Mouse (Mus musculus) limb, embryonic 12.5 days (tissue): ENCODE data around the gene Zfp335. TPM values are rescaled to one million over a fixed set of nuclear protein-coding genes. Genes with fewer than 3 reads are reported as not detected.
A peak's percentile ranks its signal among the peaks of the same experiment; 100 is the strongest.

Experiments
- ATAC-seq: fragments of 200-750 bp; cut with Nextera tagmentation; 2 replicates; pipeline ENCODE4 v1.8.0; 2017; ENCODE audit warnings: low read depth, moderate TSS enrichment; ENCODE audit not compliant: insufficient number of reproducible peaks, insufficient read depth, low FRiP score, low TSS enrichment
- H3K27ac ChIP-seq: fragments of 300-500 bp; sonication (generic); 2 replicates; pipeline ENCODE4 v1.5.1; 2016; ENCODE audit warnings: mild to moderate bottlenecking, moderate library complexity
- H3K27me3 ChIP-seq: fragments of 300-500 bp; sonication (generic); 2 replicates; pipeline ENCODE4 v1.6.1; 2016; ENCODE audit warnings: mild to moderate bottlenecking, moderate library complexity
- H3K36me3 ChIP-seq: fragments of 300-500 bp; sonication (generic); 2 replicates; pipeline ENCODE4 v1.6.1; 2016; ENCODE audit warnings: mild to moderate bottlenecking, moderate library complexity
- H3K4me1 ChIP-seq: fragments of 300-500 bp; sonication (generic); replicated peaks from 2 replicates; pipeline ENCODE4 v1.6.1; 2016
- H3K4me2 ChIP-seq: fragments of 300-500 bp; sonication (generic); 2 replicates; pipeline ENCODE4 v1.6.1; 2016; ENCODE audit warnings: mild to moderate bottlenecking, moderate library complexity
- H3K4me3 ChIP-seq: fragments of 300-500 bp; sonication (generic); replicated peaks from 2 replicates; pipeline ENCODE4 v1.5.1; 2016; ENCODE audit warnings: mild to moderate bottlenecking
- H3K9ac ChIP-seq: fragments of 300-500 bp; sonication (generic); replicated peaks from 2 replicates; pipeline ENCODE4 v1.6.1; 2016; ENCODE audit warnings: mild to moderate bottlenecking, moderate library complexity
- H3K9me3 ChIP-seq: fragments of 300-500 bp; sonication (generic); 2 replicates; pipeline ENCODE4 v1.6.1; 2016; ENCODE audit warnings: mild to moderate bottlenecking, moderate library complexity
- WGBS: fragments of 180-500 bp; shearing (Covaris S2); methylation state at CpG from one replicate; pipeline ENCODE4 v1.1.7; 2016; 5-methylcytosine and 5-hydroxymethylcytosine counted together
- polyA plus RNA-seq: library from polyadenylated mRNA; unstranded; fragments of >200 nt; fragmentation: Nextera tagmentation; extraction: Ambion mirVana; gene quantifications from 2 replicates; pipeline ENCODE4 v1.2.1, GENCODE M21; 2016

Zfp335 gene
- polyA plus RNA-seq, 1 experiment from 2014 or later: 14.4 TPM

DNA sequence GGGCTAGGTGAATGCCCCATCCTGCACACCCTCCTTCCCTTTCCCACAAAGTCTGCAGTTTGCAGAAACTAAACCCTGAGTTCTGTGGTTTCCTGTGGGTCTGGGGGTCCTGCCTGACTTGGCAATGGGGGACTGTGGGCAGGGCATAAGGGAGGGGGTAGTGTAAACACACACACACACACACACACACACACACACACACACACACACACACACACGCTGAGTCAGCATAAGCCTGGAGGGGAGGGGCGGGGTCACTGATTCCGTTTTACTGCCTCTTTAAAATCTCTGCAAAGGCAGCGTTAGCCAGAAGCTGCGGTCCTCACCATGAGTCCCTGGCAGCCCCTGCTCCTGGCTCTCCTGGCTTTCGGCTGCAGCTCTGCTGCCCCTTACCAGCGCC is 36.4 kb upstream of the Zfp335 start:
- H3K27me3 ChIP-seq: peaks cover 74% of the 10 kb centered on the region
- H3K4me1 ChIP-seq: peaks cover 28% of the 10 kb centered on the region
- no peak overlapping the region for H3K27ac ChIP-seq
- peak; percentile 32; the same call in 1 of the 2 replicates for ATAC-seq
- H3K4me3 ChIP-seq: peak overlapping the region; percentile 19; the same call in 1 of the 2 replicates
- H3K4me2 ChIP-seq: peak overlapping the region; percentile 47
- 0 out of 2 replicates have a peak overlapping the region, but pooled peaks have one; percentile 34 for H3K9ac ChIP-seq
- H3K9me3 ChIP-seq: peaks cover 4% of the 10 kb centered on the region; the same call in 1 of the 2 replicates
- H3K36me3 ChIP-seq: no peaks in the 10 kb centered on the region
- WGBS: 4% methylated on average over 6 of the region's 7 CpGs

DNA sequence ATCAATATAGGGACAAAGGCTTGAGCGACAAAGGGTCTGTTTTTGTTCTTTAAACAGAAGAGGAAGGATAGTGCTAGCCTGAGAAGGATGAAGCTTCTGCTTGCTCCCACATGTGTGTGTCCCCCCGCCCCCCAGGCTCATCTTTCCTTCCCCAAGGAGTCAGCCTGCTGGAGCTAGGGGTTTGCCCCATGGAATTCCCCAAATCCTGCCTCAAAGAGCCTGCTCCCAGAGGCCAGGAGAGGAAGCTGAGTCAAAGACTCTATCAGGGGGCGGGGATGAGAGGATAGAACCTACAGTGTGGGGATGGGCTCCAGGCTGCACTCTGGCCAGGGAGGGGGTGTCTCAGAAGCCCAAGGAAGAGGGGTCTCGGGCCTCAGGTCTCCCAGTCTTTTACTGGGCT is 35.9 kb upstream of the Zfp335 start:
- no peak overlapping the region for H3K27ac ChIP-seq
- H3K9ac ChIP-seq: no peak overlapping the region
- ATAC-seq: no peak
- WGBS: 39% methylated on average over 4 of the region's 4 CpGs
- peaks cover 32% of the 10 kb centered on the region for H3K4me1 ChIP-seq
- peaks cover 70% of the 10 kb centered on the region for H3K27me3 ChIP-seq
- peaks cover 4% of the 10 kb centered on the region; the same call in 1 of the 2 replicates for H3K9me3 ChIP-seq
- no peak overlapping the region for H3K4me3 ChIP-seq
- H3K4me2 ChIP-seq: no peak overlapping the region
- H3K36me3 ChIP-seq: no peaks in the 10 kb centered on the region

DNA sequence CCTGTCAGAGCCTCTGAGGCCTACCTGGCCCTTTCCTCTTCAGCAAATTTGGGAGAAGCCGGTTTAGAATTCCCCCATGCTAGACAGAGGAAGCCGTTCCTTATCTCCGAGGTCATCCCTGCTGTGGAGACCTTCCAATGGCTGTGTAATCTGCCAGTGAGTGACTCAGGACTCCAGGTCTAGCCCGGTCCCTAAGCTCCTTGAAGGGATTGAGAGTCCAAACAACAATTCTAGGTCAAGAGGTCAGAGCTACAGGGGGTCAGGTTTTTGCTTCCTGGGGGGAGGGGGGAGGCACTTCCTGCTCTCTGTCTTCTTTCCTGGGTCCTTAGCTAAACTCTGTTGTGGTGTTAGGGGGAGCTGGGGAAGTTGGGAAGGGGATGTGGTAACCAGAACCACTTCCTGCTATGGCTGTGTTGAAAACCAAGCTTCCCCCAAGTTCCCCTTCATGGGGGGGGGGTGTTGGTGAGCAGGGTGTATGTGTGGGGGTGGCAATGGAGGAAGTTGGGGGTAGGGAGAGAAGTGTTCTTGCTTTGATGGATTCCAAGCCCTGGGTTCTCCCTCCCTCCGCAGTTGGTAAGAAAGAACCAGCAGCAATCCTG is 31.2 kb upstream of the Zfp335 start:
- peaks cover 48% of the 10 kb centered on the region for H3K4me1 ChIP-seq

DNA sequence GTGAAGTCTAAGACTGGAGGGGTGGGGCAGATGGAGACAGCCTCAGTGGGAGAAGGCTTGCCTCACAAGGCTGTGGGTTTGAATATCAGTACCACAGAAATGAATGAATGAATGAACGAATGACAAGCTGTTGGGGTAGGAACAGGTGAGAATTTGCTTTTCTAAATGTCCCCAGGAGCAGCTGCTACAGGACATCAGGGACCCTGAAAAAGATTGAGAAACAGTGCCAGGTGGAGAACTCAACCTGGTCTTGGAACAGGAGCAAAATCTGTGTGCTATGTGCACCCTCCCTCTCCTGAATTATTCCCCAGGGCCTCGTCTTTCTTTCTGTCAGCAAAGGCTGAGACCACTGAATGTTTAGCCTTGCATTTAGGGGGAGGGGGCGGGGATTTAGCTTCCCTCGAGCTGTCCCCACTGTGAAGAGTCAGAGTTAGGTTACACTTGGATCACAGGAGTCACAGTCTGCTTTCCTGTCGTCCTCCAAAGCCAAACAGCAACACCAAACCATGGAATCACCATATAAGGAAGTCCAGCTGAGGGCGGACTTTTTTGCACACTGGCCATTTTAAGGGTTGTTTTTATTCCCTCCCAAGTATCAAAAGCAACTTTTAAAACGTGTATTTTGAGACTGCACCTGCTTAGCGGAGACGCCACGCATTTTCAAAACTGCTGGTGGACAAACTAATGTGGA is 28.7 kb upstream of the Zfp335 start, which contains the start of gene Mmp9:
Mmp9 (plus strand) TSS at position 641 of the 691 bp plus-strand sequence.
- Histone ChIP-seq H3K27ac (peak within 1 kb of the TSS; percentile 35; the same call in 1 of the 2 replicates), H3K4me2 (peak within 1 kb of the TSS; percentile 66; the same call in 1 of the 2 replicates), H3K4me1 (peaks cover 39% of the 10 kb centered on the region), H3K9me3 (no peaks in the 10 kb centered on the region), H3K36me3 (no peaks in the 10 kb centered on the region), H3K9ac (no peak within 1 kb of the TSS), H3K4me3 (no peak within 1 kb of the TSS), H3K27me3 (peaks cover 50% of the 10 kb centered on the region)
- ATAC-seq: 0 out of 2 replicates have a peak, but pooled peaks have one; percentile 13
- 21% methylated on average over 10 of the region's 10 CpGs for WGBS

More for the DNA sequence above, 31.2 kb upstream of the Zfp335 start:
- Histone ChIP-seq H3K27me3 (peaks cover 48% of the 10 kb centered on the region), H3K4me3 (no peak overlapping the region), H3K9me3 (no peaks in the 10 kb centered on the region), H3K36me3 (no peaks in the 10 kb centered on the region), H3K9ac (no peak overlapping the region), H3K27ac (no peak overlapping the region), H3K4me2 (no peak overlapping the region)
- no peak for ATAC-seq
- WGBS: 19% methylated on average over 5 of the region's 5 CpGs

DNA sequence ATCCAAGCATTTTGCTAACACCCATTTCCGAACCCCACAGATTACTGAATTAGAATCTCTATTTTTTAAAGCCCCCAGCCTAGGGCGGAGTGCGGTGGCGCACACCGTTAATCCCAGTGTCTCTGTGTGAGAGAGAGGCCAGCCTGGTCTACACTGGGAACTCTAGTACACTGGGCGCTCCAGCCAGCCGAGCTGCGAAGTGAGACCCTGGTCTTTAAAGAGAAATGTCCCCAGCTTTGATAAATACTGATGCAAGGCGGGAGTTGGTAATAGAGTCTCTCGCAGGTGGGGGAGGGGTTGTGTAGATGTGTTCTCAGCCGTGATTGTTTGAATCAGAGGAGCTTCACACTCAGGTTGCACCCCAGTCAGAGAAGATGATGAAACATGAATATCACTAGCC is 27.5 kb upstream of the Zfp335 start:
- Histone ChIP-seq H3K27me3 (peaks cover 58% of the 10 kb centered on the region), H3K4me2 (peak overlapping the region; percentile 66), H3K4me3 (peak overlapping the region; percentile 35), H3K4me1 (peaks cover 42% of the 10 kb centered on the region), H3K9ac (peak overlapping the region; percentile 34; the same call in 1 of the 2 replicates), H3K9me3 (no peaks in the 10 kb centered on the region), H3K27ac (no peak overlapping the region), H3K36me3 (no peaks in the 10 kb centered on the region)
- no peak for ATAC-seq
- 2% methylated on average over 11 of the region's 11 CpGs for WGBS

DNA sequence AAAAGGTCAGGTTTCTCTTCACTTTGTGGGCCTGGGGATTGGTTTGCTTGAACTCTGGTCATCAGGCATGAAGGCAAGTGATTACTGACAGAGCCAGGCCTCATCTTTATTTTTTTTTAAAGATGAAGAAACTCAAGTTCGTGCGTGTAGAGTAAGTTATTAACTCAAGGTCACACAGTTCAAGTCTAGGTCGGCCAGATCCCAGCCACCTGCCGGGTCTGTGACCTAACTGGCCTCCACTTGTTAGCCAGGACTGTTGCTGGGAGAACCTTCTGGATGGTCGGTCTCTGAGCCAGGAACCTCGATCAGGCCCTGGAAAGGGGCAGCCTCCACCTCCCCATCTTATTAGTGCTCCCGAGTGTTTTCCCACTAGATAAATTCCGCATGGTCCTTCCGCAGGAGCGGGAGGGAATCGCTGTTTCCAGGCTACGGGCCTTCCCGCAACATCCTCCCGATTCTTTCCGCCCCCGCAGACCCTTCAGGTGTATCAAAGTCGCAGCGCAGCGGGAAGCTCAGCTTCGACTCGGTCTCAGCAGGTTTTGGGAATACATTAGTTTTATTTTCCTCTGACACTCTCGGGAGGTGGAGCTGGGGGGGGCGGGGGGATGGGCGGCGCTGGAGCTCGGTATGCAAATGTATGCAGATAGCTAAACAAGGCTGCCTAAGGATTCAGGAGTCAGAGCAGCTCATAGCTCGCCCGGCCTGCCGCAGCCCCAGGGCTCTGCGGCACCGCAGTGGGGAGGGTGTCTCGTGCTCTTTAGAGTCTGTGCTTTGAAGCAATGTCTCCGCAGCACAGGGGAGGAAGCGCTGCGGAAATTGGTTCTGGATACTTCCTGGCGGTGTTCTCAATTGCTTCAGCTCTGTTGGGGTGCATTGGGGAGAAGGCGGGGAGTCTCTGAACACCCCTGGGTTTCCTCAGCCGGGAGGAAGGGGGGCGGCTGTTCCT is 26.9 kb upstream of the Zfp335 start:
- peak overlapping the region; percentile 34; the same call in 1 of the 2 replicates for H3K9ac ChIP-seq
- WGBS: 3% methylated on average over 39 of the region's 39 CpGs
- H3K36me3 ChIP-seq: no peaks in the 10 kb centered on the region
- no peaks in the 10 kb centered on the region for H3K9me3 ChIP-seq
- H3K27ac ChIP-seq: no peak overlapping the region
- peak overlapping the region; percentile 35 for H3K4me3 ChIP-seq
- H3K4me2 ChIP-seq: peak overlapping the region; percentile 66
- ATAC-seq: no peak
- H3K27me3 ChIP-seq: peaks cover 58% of the 10 kb centered on the region
- peaks cover 42% of the 10 kb centered on the region for H3K4me1 ChIP-seq

DNA sequence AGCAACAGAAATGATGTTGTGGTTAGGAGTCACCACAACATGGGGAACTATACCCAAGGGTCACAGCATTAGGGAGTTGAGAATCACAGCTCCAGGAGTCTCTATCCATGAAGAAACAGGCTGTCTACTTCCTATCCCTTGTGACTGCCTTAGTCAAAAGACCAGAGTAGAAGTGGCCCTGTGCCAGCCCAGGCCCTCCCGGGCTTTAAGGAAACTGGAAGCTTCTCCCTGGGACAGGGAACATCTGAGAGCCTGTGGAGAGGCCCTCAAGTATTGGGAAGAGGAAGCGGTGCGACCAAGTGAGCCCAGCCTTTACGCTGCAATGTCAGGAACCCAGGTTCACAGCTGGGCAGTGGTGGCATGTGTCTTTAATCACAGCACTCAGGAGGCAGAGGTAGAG is 24.4 kb upstream of the Zfp335 start:
- H3K9me3 ChIP-seq: no peaks in the 10 kb centered on the region
- 69% methylated on average over 4 of the region's 4 CpGs for WGBS
- H3K36me3 ChIP-seq: no peaks in the 10 kb centered on the region
- no peak overlapping the region for H3K9ac ChIP-seq
- peaks cover 63% of the 10 kb centered on the region for H3K27me3 ChIP-seq
- peaks cover 31% of the 10 kb centered on the region for H3K4me1 ChIP-seq
- H3K4me2 ChIP-seq: no peak overlapping the region
- H3K4me3 ChIP-seq: no peak overlapping the region
- H3K27ac ChIP-seq: no peak overlapping the region
- no peak for ATAC-seq

DNA sequence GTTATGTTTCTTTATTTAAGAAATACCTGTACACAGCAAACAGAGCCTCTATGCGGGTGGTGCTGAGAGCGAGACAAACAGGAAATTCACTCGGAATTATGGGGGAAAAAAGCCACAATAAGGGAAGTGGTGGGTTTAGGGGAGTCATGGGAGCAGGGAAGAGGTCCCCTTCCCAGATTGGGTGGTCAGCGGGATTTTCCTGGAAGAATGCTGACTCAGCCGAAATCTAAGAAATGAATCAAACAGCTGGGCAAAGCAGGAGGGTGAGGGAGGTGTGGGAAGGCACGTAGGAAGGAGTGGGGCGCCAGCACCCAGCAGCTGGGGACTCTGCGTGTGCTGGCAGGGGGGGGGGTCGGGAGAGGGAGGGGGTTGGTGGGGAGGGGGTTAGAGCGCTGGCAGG is 22.0 kb upstream of the Zfp335 start:
- ATAC-seq: no peak
- H3K36me3 ChIP-seq: no peaks in the 10 kb centered on the region
- 41% methylated on average over 9 of the region's 10 CpGs for WGBS
- H3K27me3 ChIP-seq: peaks cover 45% of the 10 kb centered on the region
- H3K9ac ChIP-seq: no peak overlapping the region
- H3K4me1 ChIP-seq: peaks cover 6% of the 10 kb centered on the region
- H3K27ac ChIP-seq: no peak overlapping the region
- H3K9me3 ChIP-seq: no peaks in the 10 kb centered on the region
- H3K4me3 ChIP-seq: no peak overlapping the region
- H3K4me2 ChIP-seq: no peak overlapping the region

DNA sequence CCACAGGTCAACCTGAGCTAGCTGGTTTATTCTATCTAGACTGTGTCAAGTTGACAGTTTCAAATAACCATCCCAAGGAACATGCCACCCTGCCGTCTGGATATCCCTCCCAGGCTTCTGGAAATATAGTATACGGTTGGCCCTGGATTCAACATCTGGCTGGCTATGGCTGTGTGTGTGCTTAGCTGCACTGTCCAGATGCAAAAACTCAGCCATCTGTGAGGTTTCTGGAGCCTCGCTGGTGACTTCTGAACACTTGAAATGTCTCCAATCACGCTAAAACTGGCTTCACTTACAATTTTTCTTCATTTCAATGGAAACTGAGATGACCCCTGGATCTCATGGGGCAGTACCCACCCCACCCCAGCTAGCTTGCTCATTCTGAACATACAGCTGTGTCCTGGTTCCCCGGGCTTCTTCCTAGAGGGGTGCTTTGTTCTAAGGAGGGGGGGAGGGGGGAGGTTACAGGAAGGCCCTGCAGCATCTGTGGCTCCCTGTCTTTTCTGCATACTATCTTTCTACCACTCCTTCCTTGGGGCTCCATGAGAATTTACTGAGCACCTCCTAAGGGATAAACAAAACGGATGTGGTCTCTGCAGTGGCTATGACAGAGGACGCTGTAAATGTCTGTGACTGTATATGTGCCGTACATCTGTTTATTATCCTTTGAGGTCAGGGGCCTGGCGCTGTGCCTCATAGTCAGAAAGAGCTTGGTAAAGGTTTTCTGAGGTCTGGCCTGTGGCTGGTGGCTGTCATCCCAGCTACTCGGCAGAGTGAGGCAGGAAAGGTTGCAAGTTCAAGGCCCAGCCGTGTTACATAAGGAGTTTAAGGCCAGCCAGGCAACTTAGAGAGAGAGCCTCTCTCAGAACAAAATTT is 19.4 kb upstream of the Zfp335 start:
- WGBS: 42% methylated on average over 11 of the region's 11 CpGs
- peaks cover 22% of the 10 kb centered on the region for H3K27me3 ChIP-seq
- ATAC-seq: no peak
- peak overlapping the region; percentile 14; the same call in 1 of the 2 replicates for H3K27ac ChIP-seq
- no peaks in the 10 kb centered on the region for H3K36me3 ChIP-seq
- no peaks in the 10 kb centered on the region for H3K9me3 ChIP-seq
- H3K4me3 ChIP-seq: no peak overlapping the region
- H3K4me1 ChIP-seq: peaks cover 3% of the 10 kb centered on the region; the same call in 1 of the 2 replicates
- H3K9ac ChIP-seq: no peak overlapping the region
- H3K4me2 ChIP-seq: no peak overlapping the region
